Mouse (Mus musculus) c-Kit-positive CD71-negative TER-119-negative erythroid progenitor cells, embryonic 14.5 days (primary cell): ENCODE data around the gene Map7.
A peak's percentile ranks its signal among the peaks of the same experiment; 100 is the strongest.

Experiments
- DNase-seq: peaks from one replicate; pipeline ENCODE4 v3.0.0-alpha.2; 2013; ENCODE audit warnings: low read depth

Map7 gene

GRCm38 (mm10) chr10:20287369-20287768 is 139.1 kb downstream of the Map7 start:
- no peak for DNase-seq

- peak; percentile 80 for DNase-seq
These were observed 142.2 kb downstream of the Map7 start for GRCm38 (mm10) chr10:20290467-20290883.

GRCm38 (mm10) chr10:20295961-20296360 is 147.7 kb downstream of the Map7 start:
- no peak for DNase-seq

- no peak for DNase-seq
These were observed 150.1 kb downstream of the Map7 start for GRCm38 (mm10) chr10:20298152-20298920.

GRCm38 (mm10) chr10:20299114-20299513 is 150.8 kb downstream of the Map7 start:
- DNase-seq: no peak

- no peak for DNase-seq
These were observed 162.9 kb downstream of the Map7 start for GRCm38 (mm10) chr10:20310969-20311769.

GRCm38 (mm10) chr10:20311918-20312735 is 163.9 kb downstream of the Map7 start, which contains the start of gene Bclaf1:
Gene Bclaf1 (plus strand): TSS chr10:20312469.
- DNase-seq: peak; percentile 99

GRCm38 (mm10) chr10:20312736-20313301 is 164.5 kb downstream of the Map7 start:
- peak; percentile 81 for DNase-seq

GRCm38 (mm10) chr10:20313447-20313846 is 165.2 kb downstream of the Map7 start:
- no peak for DNase-seq

- DNase-seq: no peak
These were observed 165.7 kb downstream of the Map7 start for GRCm38 (mm10) chr10:20313941-20314340.

- DNase-seq: no peak
These were observed 166.5 kb downstream of the Map7 start for GRCm38 (mm10) chr10:20314797-20315196.

- no peak for DNase-seq
These were observed 169.2 kb downstream of the Map7 start for GRCm38 (mm10) chr10:20317466-20317865.

- DNase-seq: no peak
These were observed 178.0 kb downstream of the Map7 start for GRCm38 (mm10) chr10:20326226-20326625.
